Mouse (Mus musculus): ENCODE results near the gene 1700025G04Rik. TPM values are rescaled to one million over a fixed set of nuclear protein-coding genes. Genes with fewer than 3 reads are reported as not detected.
A peak's percentile ranks its signal among the peaks of the same experiment; 100 is the strongest.

The 1700025G04Rik gene
- total and polyA plus RNA-seq, 2 experiments from 2014 or later, result 13.0 to 46.1 TPM

GRCm38 (mm10) chr1:151835261-151835660 is 254.7 kb downstream of the 1700025G04Rik start:
- Histone ChIP-seq H3K4me3 (ENCODE audit: low read depth, low read length) (no peak overlapping the region), H3K27me3 (ENCODE audit: control insufficient read depth, insufficient read depth, low read length) (no peaks in the 10 kb centered on the region), H3K4me2 (ENCODE audit: low read depth, low read length) (no peak overlapping the region), H3K9me3 (replicated peaks; ENCODE audit: control insufficient read depth, low read length) (no peaks in the 10 kb centered on the region), H3K4me1 (ENCODE audit: control insufficient read depth, insufficient read depth) (no peaks in the 10 kb centered on the region), H3K27ac (ENCODE audit: low read depth) (no peak overlapping the region), H3K9ac (replicated peaks; ENCODE audit: low read depth, low read length) (no peak overlapping the region), H3K36me3 (replicated peaks; ENCODE audit: control insufficient read depth, insufficient read depth, low read length) (no peaks in the 10 kb centered on the region)
- 89% methylated on average over 4 of the region's 4 CpGs for WGBS
- ATAC-seq (ENCODE audit: insufficient read depth, low read depth) (no peak), DNase-seq (ENCODE audit: low spot score) (no peak)
- TF ChIP-seq EP300 (IDR thresholded peaks at IDR 0.05; ENCODE audit: low read depth), result no peak
- no peak for TF ChIP-seq CTCF (IDR thresholded peaks at IDR 0.05; ENCODE audit: low read depth)

GRCm38 (mm10) chr1:151831791-151832190 is 258.1 kb downstream of the 1700025G04Rik start:
- no peak overlapping the region for H3K4me3 ChIP-seq (ENCODE audit: low read depth, low read length)
- 81% methylated on average over 3 of the region's 3 CpGs for WGBS

GRCm38 (mm10) chr1:151825065-151825464 is 264.9 kb downstream of the 1700025G04Rik start:
- no peaks in the 10 kb centered on the region for H3K27me3 ChIP-seq (ENCODE audit: control insufficient read depth, insufficient read depth, low read length)
- ATAC-seq (ENCODE audit: insufficient read depth, low read depth), result no peak
- no peak overlapping the region for H3K4me3 ChIP-seq (ENCODE audit: low read depth, low read length)
- peak; percentile 18 for DNase-seq (ENCODE audit: low spot score)
- H3K9ac ChIP-seq (replicated peaks; ENCODE audit: low read depth, low read length), result no peak overlapping the region
- H3K27ac ChIP-seq (ENCODE audit: low read depth), result no peak overlapping the region
- H3K4me1 ChIP-seq (ENCODE audit: control insufficient read depth, insufficient read depth), result no peaks in the 10 kb centered on the region
- H3K36me3 ChIP-seq (replicated peaks; ENCODE audit: control insufficient read depth, insufficient read depth, low read length), result no peaks in the 10 kb centered on the region
- H3K9me3 ChIP-seq (replicated peaks; ENCODE audit: control insufficient read depth, low read length), result no peaks in the 10 kb centered on the region
- WGBS, result 73% methylated on average over 7 of the region's 7 CpGs
- H3K4me2 ChIP-seq (ENCODE audit: low read depth, low read length), result no peak overlapping the region
- TF ChIP-seq EP300 (IDR thresholded peaks at IDR 0.05; ENCODE audit: low read depth) (no peak), CTCF (IDR thresholded peaks at IDR 0.05; ENCODE audit: low read depth) (no peak)

More at GRCm38 (mm10) chr1:151831791-151832190, 258.1 kb downstream of the 1700025G04Rik start:
- TF ChIP-seq CTCF (IDR thresholded peaks at IDR 0.05; ENCODE audit: low read depth) (no peak), EP300 (IDR thresholded peaks at IDR 0.05; ENCODE audit: low read depth) (no peak)
- Histone ChIP-seq H3K27ac (ENCODE audit: low read depth) (no peak overlapping the region), H3K4me2 (ENCODE audit: low read depth, low read length) (no peak overlapping the region), H3K36me3 (replicated peaks; ENCODE audit: control insufficient read depth, insufficient read depth, low read length) (no peaks in the 10 kb centered on the region), H3K27me3 (ENCODE audit: control insufficient read depth, insufficient read depth, low read length) (no peaks in the 10 kb centered on the region), H3K9me3 (replicated peaks; ENCODE audit: control insufficient read depth, low read length) (no peaks in the 10 kb centered on the region), H3K9ac (replicated peaks; ENCODE audit: low read depth, low read length) (no peak overlapping the region), H3K4me1 (ENCODE audit: control insufficient read depth, insufficient read depth) (no peaks in the 10 kb centered on the region)
- DNase-seq (ENCODE audit: low spot score) (no peak), ATAC-seq (ENCODE audit: insufficient read depth, low read depth) (no peak)

- 24% methylated on average over 5 of the region's 5 CpGs for WGBS
- peak; percentile 65 for DNase-seq (ENCODE audit: low spot score)
These were observed 269.5 kb downstream of the 1700025G04Rik start for GRCm38 (mm10) chr1:151820457-151820856.

GRCm38 (mm10) chr1:151819190-151819589 is 270.7 kb downstream of the 1700025G04Rik start:
- Histone ChIP-seq H3K4me3 (ENCODE audit: low read depth, low read length) (no peak overlapping the region), H3K9me3 (replicated peaks; ENCODE audit: control insufficient read depth, low read length) (no peaks in the 10 kb centered on the region)

More at GRCm38 (mm10) chr1:151820457-151820856, 269.5 kb downstream of the 1700025G04Rik start:
- Histone ChIP-seq H3K9me3 (replicated peaks; ENCODE audit: control insufficient read depth, low read length) (no peaks in the 10 kb centered on the region), H3K27me3 (ENCODE audit: control insufficient read depth, insufficient read depth, low read length) (no peaks in the 10 kb centered on the region), H3K4me1 (ENCODE audit: control insufficient read depth, insufficient read depth) (no peaks in the 10 kb centered on the region), H3K27ac (ENCODE audit: low read depth) (no peak overlapping the region), H3K4me2 (ENCODE audit: low read depth, low read length) (no peak overlapping the region), H3K9ac (replicated peaks; ENCODE audit: low read depth, low read length) (no peak overlapping the region), H3K4me3 (ENCODE audit: low read depth, low read length) (no peak overlapping the region), H3K36me3 (replicated peaks; ENCODE audit: control insufficient read depth, insufficient read depth, low read length) (peaks cover 24% of the 10 kb centered on the region)
- TF ChIP-seq EP300 (IDR thresholded peaks at IDR 0.05; ENCODE audit: low read depth), result no peak
- peak; percentile 81 for TF ChIP-seq CTCF (IDR thresholded peaks at IDR 0.05; ENCODE audit: low read depth)
- no peak for ATAC-seq (ENCODE audit: insufficient read depth, low read depth)

GRCm38 (mm10) chr1:151816051-151816450 is 273.9 kb downstream of the 1700025G04Rik start:
- H3K27me3 ChIP-seq (ENCODE audit: control insufficient read depth, insufficient read depth, low read length), result no peaks in the 10 kb centered on the region
- no peak overlapping the region for H3K4me2 ChIP-seq (ENCODE audit: low read depth, low read length)
- no peak overlapping the region for H3K4me3 ChIP-seq (ENCODE audit: low read depth, low read length)
- peaks cover 46% of the 10 kb centered on the region for H3K36me3 ChIP-seq (replicated peaks; ENCODE audit: control insufficient read depth, insufficient read depth, low read length)
- H3K9ac ChIP-seq (replicated peaks; ENCODE audit: low read depth, low read length), result no peak overlapping the region
- H3K9me3 ChIP-seq (replicated peaks; ENCODE audit: control insufficient read depth, low read length), result no peaks in the 10 kb centered on the region
- ATAC-seq (ENCODE audit: insufficient read depth, low read depth) (no peak), DNase-seq (ENCODE audit: low spot score) (no peak)
- 95% methylated on average over 3 of the region's 3 CpGs for WGBS
- no peaks in the 10 kb centered on the region for H3K4me1 ChIP-seq (ENCODE audit: control insufficient read depth, insufficient read depth)
- H3K27ac ChIP-seq (ENCODE audit: low read depth), result no peak overlapping the region
- TF ChIP-seq EP300 (IDR thresholded peaks at IDR 0.05; ENCODE audit: low read depth), result no peak
- no peak for TF ChIP-seq CTCF (IDR thresholded peaks at IDR 0.05; ENCODE audit: low read depth)

More at GRCm38 (mm10) chr1:151819190-151819589, 270.7 kb downstream of the 1700025G04Rik start:
- Histone ChIP-seq H3K27ac (ENCODE audit: low read depth) (no peak overlapping the region), H3K36me3 (replicated peaks; ENCODE audit: control insufficient read depth, insufficient read depth, low read length) (peaks cover 33% of the 10 kb centered on the region), H3K27me3 (ENCODE audit: control insufficient read depth, insufficient read depth, low read length) (no peaks in the 10 kb centered on the region), H3K9ac (replicated peaks; ENCODE audit: low read depth, low read length) (no peak overlapping the region), H3K4me2 (ENCODE audit: low read depth, low read length) (no peak overlapping the region), H3K4me1 (ENCODE audit: control insufficient read depth, insufficient read depth) (no peaks in the 10 kb centered on the region)
- 90% methylated on average over 7 of the region's 7 CpGs for WGBS
- ATAC-seq (ENCODE audit: insufficient read depth, low read depth) (no peak), DNase-seq (ENCODE audit: low spot score) (no peak)
- TF ChIP-seq CTCF (IDR thresholded peaks at IDR 0.05; ENCODE audit: low read depth) (no peak), EP300 (IDR thresholded peaks at IDR 0.05; ENCODE audit: low read depth) (no peak)

Data from heart, postnatal 0 days (tissue).